Mouse (Mus musculus) liver, postnatal 0 days (tissue): ENCODE data around the gene Mr1. TPM values are rescaled to one million over a fixed set of nuclear protein-coding genes. Genes with fewer than 3 reads are reported as not detected.
A peak's percentile ranks its signal among the peaks of the same experiment; 100 is the strongest.

Experiments
- ATAC-seq: fragments of 200-750 bp; cut with Nextera tagmentation; 2 replicates; pipeline ENCODE4 v1.8.0; 2017; ENCODE audit warnings: mild to moderate bottlenecking, moderate library complexity
- DNase-seq: peaks from one replicate; pipeline ENCODE4 v3.0.0-alpha.2; 2016
- H3K27ac ChIP-seq: fragments of 300-500 bp; sonication (generic); 2 replicates; pipeline ENCODE4 v1.5.1; 2014; ENCODE audit warnings: antibody characterized with exemption, moderate library complexity, mild to moderate bottlenecking, low read depth
- H3K27me3 ChIP-seq: fragments of 300-500 bp; sonication (generic); 2 replicates; pipeline ENCODE4 v1.6.1; 2014; ENCODE audit warnings: low read length, control low read depth, mixed read lengths; ENCODE audit not compliant: insufficient read depth
- H3K36me3 ChIP-seq: fragments of 300-500 bp; sonication (generic); replicated peaks from 2 replicates; pipeline ENCODE4 v1.6.1; 2014; ENCODE audit warnings: mild to moderate bottlenecking, control low read depth, low read length, moderate library complexity, mixed read lengths; ENCODE audit not compliant: insufficient read depth
- H3K4me1 ChIP-seq: fragments of 300-500 bp; sonication (generic); 2 replicates; pipeline ENCODE4 v1.6.1; 2014; ENCODE audit warnings: antibody characterized with exemption, mild to moderate bottlenecking, control low read depth; ENCODE audit not compliant: insufficient read depth
- H3K4me2 ChIP-seq: fragments of 300-500 bp; sonication (generic); 2 replicates; pipeline ENCODE4 v1.6.1; 2014; ENCODE audit warnings: low read depth, mild to moderate bottlenecking, low read length, moderate library complexity, mixed read lengths
- H3K4me3 ChIP-seq: fragments of 300-500 bp; sonication (generic); 2 replicates; pipeline ENCODE4 v1.5.1; 2014; ENCODE audit warnings: low read depth, low read length
- H3K9ac ChIP-seq: fragments of 300-500 bp; sonication (generic); replicated peaks from 2 replicates; pipeline ENCODE4 v1.6.1; 2014; ENCODE audit warnings: mild to moderate bottlenecking, moderate library complexity
- H3K9me3 ChIP-seq: fragments of 300-500 bp; sonication (generic); 2 replicates; pipeline ENCODE4 v1.6.1; 2016; ENCODE audit warnings: mild to moderate bottlenecking, control low read depth, low read length, mixed read lengths
- CTCF ChIP-seq: sonication (generic); IDR thresholded peaks from 2 replicates; pipeline ENCODE4 v1.5.1; 2016; ENCODE audit warnings: antibody characterized with exemption, low read depth
- EP300 ChIP-seq: IDR thresholded peaks from 2 replicates; pipeline ENCODE4 v1.6.1; 2016; ENCODE audit warnings: antibody characterized with exemption, low read depth, mild to moderate bottlenecking
- WGBS: fragments of 180-500 bp; shearing (Covaris S2); extraction: QIAGEN DNeasy Blood & Tissue Kit; methylation state at CpG from one replicate; pipeline ENCODE4 v1.1.7; 2014; ENCODE audit not compliant: insufficient replicate concordance; 5-methylcytosine and 5-hydroxymethylcytosine counted together
- polyA plus RNA-seq: library from polyadenylated mRNA; unstranded; fragments of >200 nt; fragmentation: Nextera tagmentation; extraction: Ambion mirVana; gene quantifications from 2 replicates; pipeline ENCODE4 v1.2.1, GENCODE M21; 2015

Mr1 gene
- polyA plus RNA-seq, 1 experiment from 2014 or later: 0.78 TPM

DNA sequence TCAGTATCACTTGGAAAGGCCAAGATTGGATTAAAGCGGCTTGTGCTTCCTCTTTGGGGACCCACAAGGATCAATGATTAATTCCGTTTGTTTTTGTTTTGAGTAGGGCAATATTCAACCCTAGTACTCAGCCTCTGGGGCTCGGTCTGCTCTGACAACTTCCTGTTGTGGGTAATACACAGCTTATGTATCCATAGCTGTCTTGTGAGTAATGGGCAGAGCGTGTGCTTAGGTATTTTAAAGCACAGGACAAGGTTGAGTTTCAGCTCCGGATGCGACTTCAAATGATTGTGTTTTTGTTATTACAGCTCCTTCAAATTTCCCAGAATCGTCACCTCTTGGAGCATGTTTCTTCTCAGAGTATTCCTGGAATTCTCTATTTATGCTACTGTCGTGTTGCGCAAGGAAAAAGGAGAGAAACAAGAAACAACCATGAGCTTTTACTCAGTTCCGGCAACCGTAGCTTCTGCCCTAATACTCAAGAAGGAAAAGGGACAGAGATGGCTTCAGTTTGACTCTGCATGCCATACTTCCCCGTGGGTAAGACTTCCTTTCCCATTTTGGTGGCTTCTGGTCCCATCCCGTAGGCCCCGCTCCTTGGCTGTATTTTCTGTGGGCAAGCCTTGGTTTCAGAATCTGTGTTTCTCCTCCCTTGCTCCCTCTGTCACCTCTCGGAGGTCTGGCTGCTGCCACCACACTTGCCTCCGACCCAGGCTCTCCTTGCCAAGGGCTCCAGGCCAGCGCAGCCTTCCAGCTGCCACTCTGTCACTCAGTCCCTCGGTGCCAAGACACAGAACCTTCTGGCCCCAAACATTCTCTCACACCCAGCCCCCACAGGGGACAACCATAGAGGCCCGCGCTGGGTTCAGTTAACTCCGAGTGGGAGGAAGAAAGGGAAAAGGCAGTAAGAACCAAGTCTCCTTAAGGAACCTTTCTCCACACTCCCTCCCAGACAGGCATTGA, 24.4 kb downstream of the Mr1 start:
- DNase-seq: no peak

DNA sequence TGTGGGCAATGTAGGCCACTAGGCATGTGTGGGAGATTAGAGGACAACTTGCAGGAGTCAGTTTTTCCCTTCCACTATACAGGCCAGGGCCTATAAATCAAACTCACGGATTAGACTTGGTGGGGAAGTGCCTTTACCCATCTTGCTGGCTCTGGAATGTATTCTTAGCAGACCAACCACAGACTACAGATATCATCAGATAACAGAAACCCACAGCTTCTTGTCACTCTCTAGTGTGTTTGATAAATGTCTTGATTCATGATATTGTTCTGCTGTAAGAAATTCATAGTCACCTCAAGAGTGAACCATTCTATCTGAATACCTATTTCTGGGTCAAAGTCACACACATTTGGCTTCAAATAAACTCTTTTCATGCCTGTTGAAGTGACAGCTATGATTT, 26.9 kb downstream of the Mr1 start:
- TF ChIP-seq CTCF (no peak), EP300 (no peak)
- ATAC-seq (no peak), DNase-seq (no peak)
- no peak overlapping the region for H3K4me3 ChIP-seq
- no peaks in the 10 kb centered on the region for H3K36me3 ChIP-seq
- H3K4me1 ChIP-seq: no peaks in the 10 kb centered on the region
- H3K4me2 ChIP-seq: no peak overlapping the region
- no peak overlapping the region for H3K27ac ChIP-seq
- no peaks in the 10 kb centered on the region for H3K9me3 ChIP-seq
- no peaks in the 10 kb centered on the region for H3K27me3 ChIP-seq
- H3K9ac ChIP-seq: no peak overlapping the region
- WGBS: 64% methylated on average over 1 of the region's 1 CpGs

More for the DNA sequence above, 24.4 kb downstream of the Mr1 start:
- ATAC-seq: no peak
- Histone ChIP-seq H3K4me1 (no peaks in the 10 kb centered on the region), H3K27ac (no peak overlapping the region), H3K36me3 (no peaks in the 10 kb centered on the region), H3K4me3 (no peak overlapping the region), H3K9me3 (no peaks in the 10 kb centered on the region), H3K27me3 (no peaks in the 10 kb centered on the region), H3K4me2 (no peak overlapping the region), H3K9ac (no peak overlapping the region)
- WGBS: 70% methylated on average over 21 of the region's 21 CpGs
- no peak for TF ChIP-seq EP300
- no peak for TF ChIP-seq CTCF

DNA sequence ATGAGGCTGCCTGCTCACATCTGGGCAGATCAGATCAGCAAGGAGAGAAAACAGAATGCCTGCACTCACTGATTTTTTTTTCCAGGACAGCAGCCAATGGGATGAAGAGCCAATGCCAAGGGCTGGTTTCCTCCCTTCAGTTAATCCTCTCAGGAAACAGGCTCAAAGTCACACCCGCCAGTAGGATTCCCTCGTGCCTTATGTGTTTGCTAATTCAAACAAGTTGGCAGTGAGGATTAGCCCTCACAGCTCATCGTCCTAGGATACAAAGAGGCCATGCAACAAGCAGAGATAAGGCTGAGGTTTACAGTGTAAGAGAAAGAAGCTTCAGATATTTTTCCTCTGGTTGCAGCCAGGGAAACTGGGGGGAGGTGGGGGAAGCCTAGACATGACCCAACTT, 32.7 kb downstream of the Mr1 start:
- Histone ChIP-seq H3K4me1 (peaks cover 5% of the 10 kb centered on the region), H3K4me3 (no peak overlapping the region), H3K4me2 (no peak overlapping the region), H3K9me3 (no peaks in the 10 kb centered on the region), H3K36me3 (no peaks in the 10 kb centered on the region), H3K9ac (no peak overlapping the region), H3K27ac (no peak overlapping the region), H3K27me3 (no peaks in the 10 kb centered on the region)
- no peak for TF ChIP-seq EP300
- TF ChIP-seq CTCF: no peak
- WGBS: 25% methylated on average over 3 of the region's 3 CpGs
- ATAC-seq (no peak), DNase-seq (no peak)

DNA sequence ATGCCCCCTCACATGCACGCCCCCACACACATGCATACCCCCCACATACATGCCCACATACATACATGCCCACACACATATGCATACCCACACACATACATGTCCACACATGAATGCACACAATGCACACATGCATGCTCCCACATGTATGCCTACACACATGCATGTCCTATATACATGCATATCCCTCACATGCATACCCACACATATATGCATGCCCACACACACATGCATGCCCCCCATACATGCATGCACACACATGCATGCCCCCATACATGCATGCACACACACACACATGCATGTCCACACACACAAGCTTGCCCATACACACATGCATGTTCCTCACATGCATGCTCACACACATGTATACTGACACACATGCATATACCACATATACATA, 33.7 kb downstream of the Mr1 start:
- WGBS: 88% methylated on average over 1 of the region's 1 CpGs
- TF ChIP-seq EP300: no peak
- TF ChIP-seq CTCF: no peak
- ATAC-seq: no peak

DNA sequence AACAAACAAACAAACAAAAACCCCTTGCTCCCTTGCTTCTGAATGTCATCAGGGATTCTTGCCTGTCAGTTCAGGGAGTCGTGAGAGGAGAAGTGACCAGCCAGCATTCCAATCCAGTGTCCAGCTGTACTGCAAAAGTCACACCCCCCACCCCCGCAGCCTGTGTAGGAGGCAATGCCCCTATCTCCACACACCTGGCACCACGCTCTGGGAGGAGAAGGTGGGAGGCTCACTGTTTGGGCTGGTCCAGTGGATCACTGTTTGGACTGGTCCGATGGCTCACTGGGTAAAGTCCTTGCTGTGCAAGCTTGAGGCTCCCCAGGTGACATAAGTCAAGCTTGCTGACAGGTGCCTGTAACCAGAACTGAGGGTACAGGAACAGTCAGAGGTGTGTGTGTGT, 34.5 kb downstream of the Mr1 start:
- H3K9me3 ChIP-seq: no peaks in the 10 kb centered on the region
- no peak for TF ChIP-seq EP300
- TF ChIP-seq CTCF: no peak
- H3K27me3 ChIP-seq: no peaks in the 10 kb centered on the region
- H3K4me2 ChIP-seq: no peak overlapping the region
- H3K4me3 ChIP-seq: no peak overlapping the region
- H3K36me3 ChIP-seq: no peaks in the 10 kb centered on the region
- DNase-seq (no peak), ATAC-seq (0 out of 2 replicates have a peak, but pooled peaks have one; percentile 10)
- no peak overlapping the region for H3K27ac ChIP-seq
- WGBS: 53% methylated on average over 4 of the region's 4 CpGs
- H3K4me1 ChIP-seq: peaks cover 5% of the 10 kb centered on the region
- H3K9ac ChIP-seq: no peak overlapping the region

More for the DNA sequence above, 33.7 kb downstream of the Mr1 start:
- Histone ChIP-seq H3K27ac (no peak overlapping the region), H3K4me3 (no peak overlapping the region), H3K27me3 (no peaks in the 10 kb centered on the region), H3K36me3 (no peaks in the 10 kb centered on the region), H3K4me2 (no peak overlapping the region), H3K9ac (no peak overlapping the region), H3K4me1 (peaks cover 5% of the 10 kb centered on the region), H3K9me3 (no peaks in the 10 kb centered on the region)
- DNase-seq: no peak

DNA sequence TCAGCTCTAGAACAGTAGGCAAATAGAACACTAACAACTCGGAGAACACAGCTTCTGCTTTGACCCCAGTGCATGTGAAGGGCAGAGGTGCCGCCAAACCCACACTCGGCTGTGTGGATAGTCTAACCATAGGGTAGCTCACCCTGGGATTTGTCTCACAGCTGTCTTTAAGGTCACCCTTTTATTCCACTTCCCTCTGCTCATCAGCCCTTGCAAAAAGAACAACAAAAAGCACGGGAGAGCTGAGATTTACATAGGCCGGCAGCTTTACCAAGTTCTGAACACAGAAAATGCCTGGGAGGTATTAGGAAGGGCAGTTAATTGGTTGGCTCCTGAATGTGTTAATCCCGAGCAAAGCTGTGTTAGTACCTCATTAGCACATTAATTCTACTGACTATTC, 35.1 kb downstream of the Mr1 start:
- WGBS: 60% methylated on average over 6 of the region's 6 CpGs
- ATAC-seq (no peak), DNase-seq (no peak)
- H3K27ac ChIP-seq: no peak overlapping the region
- H3K27me3 ChIP-seq: no peaks in the 10 kb centered on the region
- H3K9me3 ChIP-seq: no peaks in the 10 kb centered on the region
- H3K36me3 ChIP-seq: no peaks in the 10 kb centered on the region
- no peak overlapping the region for H3K4me2 ChIP-seq
- no peak for TF ChIP-seq EP300
- TF ChIP-seq CTCF: no peak
- peaks cover 5% of the 10 kb centered on the region for H3K4me1 ChIP-seq
- no peak overlapping the region for H3K9ac ChIP-seq
- no peak overlapping the region for H3K4me3 ChIP-seq
